Mouse (Mus musculus) common myeloid progenitor, adult 5-6 weeks (primary cell): ENCODE data around the gene Vmn1r214. TPM values are rescaled to one million over a fixed set of nuclear protein-coding genes. Genes with fewer than 3 reads are reported as not detected.

Experiments used
- ATAC-seq: replicated peaks from 2 replicates; pipeline ENCODE4 v1.8.0; 2016; ENCODE audit warnings: low read depth, mild to moderate bottlenecking, moderate TSS enrichment, inconsistent platforms; ENCODE audit not compliant: poor library complexity, severe bottlenecking
- total RNA-seq: library from RNA; stranded (forward); fragments of 200-1000, 187-1606 nt; gene quantifications from 2 replicates; pipeline ENCODE4 v1.2.3, GENCODE M21; 2017

Gene Vmn1r214
- total RNA-seq = not detected in 2 replicates

DNA sequence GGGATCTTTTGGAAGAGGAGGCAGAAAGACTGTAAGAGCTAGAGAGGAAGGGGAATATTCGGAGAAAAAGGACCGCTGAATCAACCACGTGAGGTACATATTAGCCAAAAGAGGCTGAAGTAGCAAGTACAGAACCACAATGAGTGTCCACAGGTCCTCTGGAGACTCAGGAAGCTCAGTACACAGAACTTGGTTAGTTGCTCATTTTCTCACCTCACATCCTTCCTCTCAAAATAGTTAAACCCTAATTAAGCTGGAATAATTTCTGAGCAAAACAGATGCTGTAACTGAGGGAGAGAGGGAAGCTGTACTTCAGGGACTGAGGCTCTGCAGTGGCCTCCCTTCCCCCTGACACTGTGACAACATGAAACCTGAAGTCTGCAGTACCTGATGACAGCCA is at the start of gene Vmn1r214:
TSS of gene Vmn1r214 (plus strand) at position 301 of the 400 bp plus-strand sequence.
- no peak for ATAC-seq

- ATAC-seq = no peak
Observed at GRCm38 (mm10) chr13:22990214-22990891, 39.9 kb upstream of the Vmn1r214 start.

GRCm38 (mm10) chr13:22992178-22992700 is 38.0 kb upstream of the Vmn1r214 start:
- no peak for ATAC-seq

DNA sequence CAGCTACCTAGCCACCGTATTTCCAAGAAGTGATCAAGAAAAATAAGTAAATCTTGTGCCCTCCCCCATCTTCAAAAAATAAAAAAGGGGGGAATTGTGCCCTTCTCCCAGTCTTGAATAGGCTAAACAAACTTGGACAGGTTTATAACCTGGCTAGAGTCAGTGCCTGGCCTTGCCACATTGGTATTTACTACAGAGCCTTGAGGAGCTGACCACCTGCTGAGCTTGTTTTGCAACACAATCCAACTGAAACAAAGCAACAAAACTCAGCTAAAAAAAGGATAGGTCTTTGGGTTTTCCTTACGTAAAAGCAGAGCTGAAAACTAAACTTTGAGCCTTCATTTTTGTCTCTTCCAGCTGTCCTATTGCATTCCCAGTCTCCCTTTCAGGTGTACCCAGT is 37.5 kb upstream of the Vmn1r214 start:
- ATAC-seq = no peak

DNA sequence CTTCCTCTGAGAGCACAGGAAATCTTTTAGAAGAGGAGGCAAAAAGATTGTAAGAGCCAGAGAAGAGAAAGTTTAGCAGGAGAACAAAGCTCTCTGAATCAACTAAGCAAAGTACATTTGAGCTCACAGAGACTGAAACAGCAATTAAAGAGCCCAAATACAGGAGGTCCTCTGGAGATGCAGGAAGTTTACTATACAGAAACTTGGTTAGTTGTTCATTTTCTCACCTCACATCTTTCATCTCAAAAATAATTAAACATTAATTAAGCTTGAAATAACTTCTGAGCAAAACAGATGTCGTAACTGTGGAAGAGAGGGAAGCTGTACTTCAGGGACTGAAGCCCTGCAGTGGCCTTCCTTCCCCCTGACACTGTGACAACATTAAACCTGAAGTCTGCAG is 22.9 kb upstream of the Vmn1r214 start, which contains the start of gene Vmn1r213:
TSS of gene Vmn1r213 (plus strand) at position 301 of the 400 bp plus-strand sequence.
- no peak for ATAC-seq

DNA sequence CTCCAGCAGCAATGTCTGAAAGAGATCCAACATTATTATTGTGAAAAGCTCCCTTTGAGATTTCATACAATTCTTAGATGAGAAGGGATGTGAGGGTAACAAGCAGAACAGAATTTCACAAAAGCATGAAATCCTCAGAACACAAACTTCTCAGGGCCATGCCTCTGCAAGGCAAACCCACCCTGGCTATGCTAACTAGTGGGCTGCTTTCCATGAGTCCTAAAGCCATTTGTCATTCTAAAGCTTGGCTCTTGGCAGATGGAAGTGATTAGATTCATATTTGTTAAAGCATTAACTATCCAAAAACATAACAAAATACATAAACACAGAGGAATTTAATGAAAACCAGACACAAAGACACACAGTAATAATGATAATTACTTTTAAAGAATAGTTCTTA is 12.1 kb upstream of the Vmn1r214 start:
- no peak for ATAC-seq

GRCm38 (mm10) chr13:23024812-23025211 is 5.4 kb upstream of the Vmn1r214 start:
- ATAC-seq = no peak

- no peak for ATAC-seq
Observed at GRCm38 (mm10) chr13:23057778-23058177, 27.6 kb downstream of the Vmn1r214 start.

DNA sequence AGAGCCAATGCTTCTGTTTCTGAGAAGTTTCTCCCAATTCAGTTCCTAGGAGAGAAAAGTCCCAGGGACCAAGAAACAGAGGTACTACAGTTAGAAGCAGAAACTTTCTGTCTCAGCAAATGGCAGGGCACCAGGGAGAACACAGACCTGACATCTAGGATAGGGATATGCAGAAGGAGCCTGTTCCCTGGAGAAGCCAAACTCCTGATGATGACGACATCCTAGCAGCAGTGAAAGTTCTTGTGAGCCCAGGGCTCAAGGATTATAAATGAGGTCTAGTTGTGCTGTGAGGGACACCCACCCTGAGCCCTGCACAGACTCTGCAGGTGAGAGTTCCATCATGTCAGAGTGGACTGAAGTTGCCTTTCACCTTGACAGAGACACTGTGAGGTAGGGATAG is 37.5 kb downstream of the Vmn1r214 start, which contains the start of gene Vmn1r215:
TSS of gene Vmn1r215 (plus strand) at position 301 of the 400 bp plus-strand sequence.
- ATAC-seq = no peak

DNA sequence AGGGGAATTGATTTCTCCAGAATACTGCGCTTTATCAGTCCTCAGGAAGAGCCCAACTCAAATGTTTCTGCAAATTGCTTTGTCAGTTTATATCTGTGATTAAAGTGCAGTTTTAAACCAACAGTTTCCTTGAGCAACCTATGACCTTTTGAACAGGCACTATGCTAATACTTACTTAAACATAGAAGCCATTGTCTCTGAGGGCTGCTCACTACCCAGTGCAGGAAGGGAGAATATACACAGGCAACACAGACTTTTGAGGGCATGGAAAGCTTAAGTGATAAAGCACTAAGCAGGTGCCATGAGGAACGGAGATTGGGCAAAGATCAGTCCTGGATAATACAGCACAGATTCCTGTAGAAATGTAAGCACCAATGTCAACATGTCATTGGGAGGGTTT is 39.1 kb downstream of the Vmn1r214 start:
- no peak for ATAC-seq

Other genes starting within 250 kb of the Vmn1r214 start
- gene Vmn1r209, start 220.7 kb upstream of the Vmn1r214 start, total RNA-seq = not detected in 2 replicates
- not detected in 2 replicates for gene Vmn1r210, start 199.1 kb upstream of the Vmn1r214 start, total RNA-seq
- gene Vmn1r211, start 172.9 kb upstream of the Vmn1r214 start, total RNA-seq = not detected in 2 replicates
- not detected in 2 replicates for gene Vmn1r212, start 146.2 kb upstream of the Vmn1r214 start, total RNA-seq
- gene Vmn1r213, start 22.8 kb upstream of the Vmn1r214 start, total RNA-seq = not detected in 2 replicates
- gene Vmn1r215, start 37.6 kb downstream of the Vmn1r214 start, total RNA-seq = not detected in 2 replicates
- not detected in 2 replicates for gene Vmn1r217, start 87.8 kb downstream of the Vmn1r214 start, total RNA-seq
- not detected in 2 replicates for gene Vmn1r218, start 102.7 kb downstream of the Vmn1r214 start, total RNA-seq
- gene Vmn1r219, start 128.9 kb downstream of the Vmn1r214 start, total RNA-seq = not detected in 2 replicates
- not detected in 2 replicates for gene Vmn1r220, start 157.6 kb downstream of the Vmn1r214 start, total RNA-seq
- gene Vmn1r221, start 183.7 kb downstream of the Vmn1r214 start, total RNA-seq = not detected in 2 replicates
- not detected in 2 replicates for gene Vmn1r222, start 205.5 kb downstream of the Vmn1r214 start, total RNA-seq
- gene Vmn1r223, start 216.7 kb downstream of the Vmn1r214 start, total RNA-seq = not detected in 2 replicates